Mouse (Mus musculus) effector memory CD4-positive, alpha-beta T cell, adult 5 months (primary cell): ENCODE measurements around the gene Cdk2ap2. TPM values are rescaled to one million over a fixed set of nuclear protein-coding genes. Genes with fewer than 3 reads are reported as not detected.

Experiments used
- polyA plus RNA-seq: library from polyadenylated mRNA; unstranded; fragments of 100-300 nt; shearing (Covaris generic); gene quantifications from one replicate; pipeline ENCODE4 v1.2.1, GENCODE M21; 2017

Cdk2ap2 gene
- polyA plus RNA-seq = 441 TPM

DNA sequence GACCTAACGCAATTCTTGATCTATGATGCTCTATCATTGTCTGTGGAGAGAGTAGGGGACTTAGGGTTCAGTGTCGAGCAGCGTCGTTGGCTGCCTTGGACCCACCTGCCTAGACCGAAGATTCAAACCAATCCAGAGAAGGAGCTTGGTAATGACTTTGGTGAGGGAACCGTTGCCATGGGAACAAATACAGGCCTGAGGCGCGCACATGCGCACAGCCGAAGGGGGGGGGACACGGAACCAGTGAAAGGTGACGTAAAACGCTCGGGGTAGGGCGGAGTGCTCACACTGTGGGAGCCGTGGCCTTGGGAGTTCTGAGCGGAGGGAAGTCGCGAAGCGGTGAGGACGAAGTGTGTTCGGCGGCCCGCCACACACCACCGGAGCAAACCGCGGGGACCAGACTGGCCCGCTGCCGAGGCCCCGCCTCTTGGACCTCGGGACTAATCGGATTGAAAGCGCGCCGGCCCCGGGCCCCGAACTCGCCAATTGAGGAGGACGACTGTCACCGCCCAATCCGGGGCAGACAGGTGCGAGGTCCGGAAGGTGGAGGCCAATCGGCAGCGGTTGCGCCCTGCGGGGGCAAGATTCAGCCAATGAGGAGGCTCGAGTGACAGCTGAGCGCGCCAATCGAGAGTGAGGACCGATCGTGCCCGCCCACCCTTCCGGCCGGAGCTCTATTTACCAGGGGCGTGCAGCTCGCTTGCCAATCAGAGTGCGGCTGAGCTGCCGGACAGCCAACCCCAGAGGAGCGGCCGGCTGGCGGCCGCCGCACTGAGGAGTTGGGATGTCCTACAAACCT lies at the start of gene Cdk2ap2:
Cdk2ap2 (plus strand) TSS at position 541 of the 799 bp plus-strand sequence.

DNA sequence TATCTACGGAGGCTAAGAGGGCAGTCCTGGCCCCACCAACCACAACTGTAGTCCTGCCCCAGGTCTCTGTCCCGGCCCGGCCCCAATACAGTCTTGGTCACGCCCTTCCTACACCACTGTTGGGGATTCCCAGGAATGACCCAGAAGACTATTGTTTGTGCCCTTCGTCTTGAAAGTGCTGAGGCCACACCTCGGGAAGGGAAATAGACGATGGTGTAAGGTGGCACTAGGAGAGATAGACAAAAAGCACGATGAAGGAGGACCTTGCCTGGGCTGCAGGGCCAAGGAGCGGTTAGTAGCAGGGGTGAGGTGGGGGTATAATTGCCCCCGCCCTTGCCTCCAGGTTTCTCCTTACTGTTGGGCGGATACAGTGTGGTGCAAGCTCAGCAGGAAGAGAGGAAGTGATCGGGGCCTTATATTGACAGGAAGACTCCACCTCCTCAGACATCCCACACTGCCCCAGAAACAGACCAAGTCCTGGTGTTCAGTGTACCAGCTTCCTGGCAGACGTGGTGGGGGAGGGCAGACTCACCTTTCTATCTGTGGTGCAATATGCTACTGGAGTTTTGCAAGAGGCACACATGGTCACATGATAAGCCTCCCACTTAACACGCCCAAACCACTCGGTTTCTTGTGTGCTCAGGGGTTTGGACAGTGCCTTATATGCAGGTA lies 37.8 kb upstream of the Cdk2ap2 start, which contains the start of gene Gstp3:
Gstp3 (minus strand) TSS at position 501 of the 672 bp plus-strand sequence.

GRCm38 (mm10) chr19:4081394-4081793 lies 15.6 kb upstream of the Cdk2ap2 start, which contains the start of gene Cabp2:
Cabp2 (plus strand) TSS chr19:4081578.

DNA sequence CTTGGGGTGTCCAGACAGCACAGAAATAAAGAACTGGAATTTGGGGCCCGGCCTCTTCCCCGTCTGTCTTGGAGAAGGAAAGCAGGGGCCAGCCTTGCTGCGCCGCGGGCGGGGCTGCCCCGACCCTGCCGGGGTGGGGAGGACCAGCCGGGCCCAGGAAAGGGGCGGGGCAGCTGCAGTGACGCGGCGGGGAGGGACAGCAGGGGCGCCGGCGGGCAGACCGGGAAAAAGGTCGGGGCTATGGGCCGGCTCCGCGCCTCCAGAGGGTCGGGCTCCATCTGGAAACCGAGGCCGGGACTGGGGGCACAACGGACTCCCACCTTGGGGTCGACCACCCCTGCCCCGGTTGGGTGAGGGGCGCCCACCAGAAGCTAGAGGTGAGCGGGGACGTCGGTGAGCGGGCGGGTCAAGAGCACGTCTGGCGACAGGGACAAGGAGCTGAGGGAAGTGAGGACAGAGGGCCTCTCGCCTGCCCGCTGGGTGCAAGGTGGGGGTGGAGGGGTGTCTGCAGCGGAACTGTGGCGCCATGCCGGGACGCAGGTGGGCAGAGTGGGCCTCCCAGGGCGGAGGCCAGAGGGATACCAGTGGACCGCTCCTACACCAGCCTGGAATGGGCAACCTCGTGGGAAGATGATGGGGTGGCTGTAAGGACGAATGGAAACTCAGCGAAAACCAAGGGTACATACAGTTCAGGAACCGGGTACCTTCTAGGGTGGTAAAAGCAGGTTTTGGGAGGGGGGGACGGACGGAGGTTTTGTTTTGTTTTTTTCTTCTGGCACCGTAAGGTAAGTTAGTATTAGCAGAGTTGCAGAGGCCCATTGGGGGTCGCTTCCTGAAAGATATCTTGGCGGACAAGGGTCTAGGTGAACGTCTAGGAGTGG lies 3.1 kb downstream of the Cdk2ap2 start, which contains the start of gene Pitpnm1:
Pitpnm1 (plus strand) TSS at position 162 of the 881 bp plus-strand sequence.

GRCm38 (mm10) chr19:4125741-4126696 lies 29.0 kb downstream of the Cdk2ap2 start, which contains the start of gene Aip:
Aip (minus strand) TSS chr19:4125858.

GRCm38 (mm10) chr19:4139446-4139845 lies 42.5 kb downstream of the Cdk2ap2 start, which contains the start of gene Gpr152:
Gpr152 (plus strand) TSS chr19:4139787.

GRCm38 (mm10) chr19:4143759-4144268 lies 46.8 kb downstream of the Cdk2ap2 start, which contains the start of gene Cabp4:
Cabp4 (minus strand) TSS chr19:4144033.

GRCm38 (mm10) chr19:4148491-4148806 lies 51.5 kb downstream of the Cdk2ap2 start, which contains the start of gene Coro1b:
Coro1b (plus strand) TSS chr19:4148619.

Other genes starting within 250 kb of the Cdk2ap2 start
- 38.9 TPM for gene Chka, start 245.4 kb upstream of the Cdk2ap2 start, polyA plus RNA-seq
- 67.3 TPM for gene Tcirg1, start 190.0 kb upstream of the Cdk2ap2 start, polyA plus RNA-seq
- gene Ndufs8, start 184.4 kb upstream of the Cdk2ap2 start, polyA plus RNA-seq = 102 TPM
- not detected for gene Aldh3b1, start 167.4 kb upstream of the Cdk2ap2 start, polyA plus RNA-seq
- gene Unc93b1, start 162.0 kb upstream of the Cdk2ap2 start, polyA plus RNA-seq = 29.4 TPM
- not detected for gene Aldh3b3, start 138.5 kb upstream of the Cdk2ap2 start, polyA plus RNA-seq
- not detected for gene Aldh3b2, start 124.9 kb upstream of the Cdk2ap2 start, polyA plus RNA-seq
- not detected for gene Acy3, start 110.6 kb upstream of the Cdk2ap2 start, polyA plus RNA-seq
- not detected for gene Tbx10, start 104.4 kb upstream of the Cdk2ap2 start, polyA plus RNA-seq
- gene Nudt8, start 96.6 kb upstream of the Cdk2ap2 start, polyA plus RNA-seq = 10.5 TPM
- 1.0 TPM for gene Gm49405, start 96.6 kb upstream of the Cdk2ap2 start, polyA plus RNA-seq
- gene Doc2g, start 93.9 kb upstream of the Cdk2ap2 start, polyA plus RNA-seq = 2.4 TPM
- 104 TPM for gene Ndufv1, start 84.4 kb upstream of the Cdk2ap2 start, polyA plus RNA-seq
- 355 TPM for gene Gstp1, start 59.2 kb upstream of the Cdk2ap2 start, polyA plus RNA-seq
- gene Gstp2, start 51.2 kb upstream of the Cdk2ap2 start, polyA plus RNA-seq = 3.3 TPM
- gene Gstp3, start 37.6 kb upstream of the Cdk2ap2 start, polyA plus RNA-seq = 56.1 TPM
- gene Cabp2, start 15.6 kb upstream of the Cdk2ap2 start, polyA plus RNA-seq = not detected
- gene Pitpnm1, start 2.8 kb downstream of the Cdk2ap2 start, polyA plus RNA-seq = 253 TPM
- gene Aip, start 28.7 kb downstream of the Cdk2ap2 start, polyA plus RNA-seq = 150 TPM
- gene Gpr152, start 42.6 kb downstream of the Cdk2ap2 start, polyA plus RNA-seq = not detected
- not detected for gene Cabp4, start 46.9 kb downstream of the Cdk2ap2 start, polyA plus RNA-seq
- gene Coro1b, start 51.4 kb downstream of the Cdk2ap2 start, polyA plus RNA-seq = 192 TPM
- 341 TPM for gene Ptprcap, start 56.4 kb downstream of the Cdk2ap2 start, polyA plus RNA-seq
- gene Rps6kb2, start 66.2 kb downstream of the Cdk2ap2 start, polyA plus RNA-seq = 46.8 TPM
- 15.2 TPM for gene Carns1, start 78.3 kb downstream of the Cdk2ap2 start, polyA plus RNA-seq
- gene Tbc1d10c, start 94.1 kb downstream of the Cdk2ap2 start, polyA plus RNA-seq = 376 TPM
- 688 TPM for gene Ppp1ca, start 94.9 kb downstream of the Cdk2ap2 start, polyA plus RNA-seq
- 27.5 TPM for gene Rad9a, start 104.5 kb downstream of the Cdk2ap2 start, polyA plus RNA-seq
- 36.7 TPM for gene Clcf1, start 117.1 kb downstream of the Cdk2ap2 start, polyA plus RNA-seq
- gene AC109138.7, start 117.2 kb downstream of the Cdk2ap2 start, polyA plus RNA-seq = not detected
- gene Pold4, start 134.7 kb downstream of the Cdk2ap2 start, polyA plus RNA-seq = 62.7 TPM
- gene Ssh3, start 172.0 kb downstream of the Cdk2ap2 start, polyA plus RNA-seq = 0.67 TPM
- 8.1 TPM for gene Ankrd13d, start 186.0 kb downstream of the Cdk2ap2 start, polyA plus RNA-seq
- gene Grk2, start 209.0 kb downstream of the Cdk2ap2 start, polyA plus RNA-seq = 237 TPM